8 mouse cellular contexts compared by ENCODE assay signal in the genomic region with DNA sequence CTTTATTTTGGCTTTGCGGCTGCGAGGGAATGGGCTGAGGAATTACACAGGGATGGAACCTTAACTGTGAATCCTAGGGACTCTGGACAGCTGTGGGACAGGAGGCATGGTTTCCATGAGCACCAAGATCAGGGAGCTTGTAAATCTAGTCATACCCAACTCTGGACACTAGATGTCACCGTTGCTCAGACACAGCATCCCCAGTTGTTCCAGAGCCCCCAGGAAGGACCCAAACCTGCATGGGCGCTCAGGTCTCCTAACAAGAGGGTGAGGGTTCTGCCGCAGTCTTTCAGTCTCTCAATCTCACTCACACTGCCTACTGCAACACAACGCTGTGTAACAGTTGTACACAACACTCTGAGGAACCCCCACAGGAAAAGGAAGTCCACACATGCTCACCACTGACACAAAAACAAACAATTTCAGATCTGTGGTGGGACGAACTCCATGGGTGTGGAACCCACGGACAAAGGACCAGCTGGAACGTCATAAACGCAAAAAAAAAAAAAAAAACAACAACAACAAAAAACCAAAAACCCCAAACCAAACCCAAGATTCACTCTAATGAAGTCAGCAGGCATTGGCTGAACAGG. TPM values are rescaled to one million over a fixed set of nuclear protein-coding genes. Genes with fewer than 3 reads are reported as not detected.
DNase-seq lines count a peak whose midpoint lies in the region; ATAC-seq and TF ChIP-seq lines count a peak whose summit lies in the region.

No protein-coding gene starts in this region.

- 51% methylated on average over 10 of the region's 10 CpGs for WGBS in embryonic facial prominence, embryonic 11.5 days
- WGBS in intestine, embryonic 16.5 days, result 47% methylated on average over 10 of the region's 10 CpGs

- in situ Hi-C loops in CH12.LX (cut with MboI; ENCODE audit: low pct_ligation_motif_present, low pct_unique_long_range_greater_than_20kb, low sequenced_read_pairs), result loop anchor here (25.0 kb wide), 1 partner anchor 359 kb away; a partner anchor contains a TSS

- H3K36me3 ChIP-seq in CH12.LX (replicated peaks in 1 of 2; ENCODE audit: control insufficient read depth in 1 of 2, insufficient read depth in 1 of 2, low read length in 1 of 2), result peaks cover 14 to 69% of the 10 kb centered on the region in 2 experiments
- H3K36me3 ChIP-seq in embryonic facial prominence, embryonic 11.5 days (replicated peaks; ENCODE audit: control insufficient read depth, insufficient read depth, low read depth, low read length), result no peaks in the 10 kb centered on the region; the same call in 1 of the 2 replicates
- peaks cover 8% of the 10 kb centered on the region for H3K36me3 ChIP-seq in intestine, embryonic 16.5 days (ENCODE audit: control insufficient read depth, insufficient read depth, low read length)
- peaks cover 74% of the 10 kb centered on the region for H3K36me3 ChIP-seq in megakaryocyte, embryonic 14.5 days (replicated peaks; ENCODE audit: low read length)

- dilution Hi-C loops in CH12.LX (cut with MboI; ENCODE audit: extremely low pct_ligation_motif_present, extremely low pct_unique_long_range_greater_than_20kb, low sequenced_read_pairs), result no loop called here

- H3K9me3 ChIP-seq in CH12.LX (replicated peaks; ENCODE audit: low read length), result peaks cover 4% of the 10 kb centered on the region
- no peaks in the 10 kb centered on the region for H3K9me3 ChIP-seq in embryonic facial prominence, embryonic 11.5 days (replicated peaks; ENCODE audit: control insufficient read depth, low read length)
- no peaks in the 10 kb centered on the region for H3K9me3 ChIP-seq in intestine, embryonic 16.5 days (ENCODE audit: control insufficient read depth, low read length)
- H3K9me3 ChIP-seq in megakaryocyte, embryonic 14.5 days, result peaks cover 9% of the 10 kb centered on the region

- no peak for TF ChIP-seq EP300 in CH12.LX (IDR thresholded peaks at IDR 0.05; ENCODE audit: low read length)

- H3K9ac ChIP-seq in CH12.LX (ENCODE audit: insufficient read depth, low read depth), result no peak overlapping the region
- H3K9ac ChIP-seq in embryonic facial prominence, embryonic 11.5 days (replicated peaks; ENCODE audit: low read length), result no peak overlapping the region
- H3K9ac ChIP-seq in intestine, embryonic 16.5 days (ENCODE audit: low read depth, low read length), result no peak overlapping the region

- H3K4me3 ChIP-seq in CH12.LX (replicated peaks in 1 of 3; ENCODE audit: low read depth in 2 of 3, low read length in 2 of 3, poor library complexity in 1 of 3), result no peak overlapping the region
- H3K4me3 ChIP-seq in embryonic facial prominence, embryonic 11.5 days (ENCODE audit: low read depth, low read length), result no peak overlapping the region
- H3K4me3 ChIP-seq in intestine, embryonic 16.5 days (ENCODE audit: low read length), result no peak overlapping the region
- H3K4me3 ChIP-seq in megakaryocyte, embryonic 14.5 days (replicated peaks), result peak overlapping the region; percentile 46

- peaks cover 0 to 3% of the 10 kb centered on the region in 2 experiments; a peak in 1 of 4 replicates for H3K4me1 ChIP-seq in CH12.LX (ENCODE audit: control insufficient read depth in 1 of 2, insufficient read depth in 2 of 2)
- H3K4me1 ChIP-seq in embryonic facial prominence, embryonic 11.5 days (ENCODE audit: control insufficient read depth, insufficient read depth, low read length), result no peaks in the 10 kb centered on the region
- no peaks in the 10 kb centered on the region for H3K4me1 ChIP-seq in intestine, embryonic 16.5 days (ENCODE audit: control insufficient read depth, insufficient read depth, low read length)
- H3K4me1 ChIP-seq in megakaryocyte, embryonic 14.5 days, result peaks cover 26% of the 10 kb centered on the region

- no peaks in the 10 kb centered on the region for H3K27me3 ChIP-seq in CH12.LX (replicated peaks)
- H3K27me3 ChIP-seq in embryonic facial prominence, embryonic 11.5 days (ENCODE audit: control insufficient read depth, insufficient read depth, low read length), result no peaks in the 10 kb centered on the region
- H3K27me3 ChIP-seq in intestine, embryonic 16.5 days (replicated peaks; ENCODE audit: control insufficient read depth, insufficient read depth, low read length), result no peaks in the 10 kb centered on the region
- H3K27me3 ChIP-seq in megakaryocyte, embryonic 14.5 days (replicated peaks), result peaks cover 4% of the 10 kb centered on the region

- no peak for DNase-seq in cerebellum, adult 11 months
- peak; percentile 59 for DNase-seq in CH12.LX (ENCODE audit: extremely low read depth)
- DNase-seq in embryonic facial prominence, embryonic 11.5 days (ENCODE audit: low spot score), result peak; percentile 65
- peak; percentile 57 for DNase-seq in thymus, postnatal 0 days (ENCODE audit: low spot score)
- DNase-seq in left cerebral cortex, postnatal 36 days (ENCODE audit: low spot score in 2 of 2), result no peak

- 0 out of 2 replicates have a peak, but pooled peaks have one; percentile 10 for ATAC-seq in cerebellum, adult (ENCODE audit: insufficient number of reproducible peaks, low FRiP score, low TSS enrichment)
- ATAC-seq in embryonic facial prominence, embryonic 11.5 days (replicated peaks; ENCODE audit: insufficient number of reproducible peaks, low FRiP score, low TSS enrichment, low read depth), result no peak
- peak; percentile 33; the same call in 1 of the 2 replicates for ATAC-seq in intestine, embryonic 16.5 days

- no peak for TF ChIP-seq POLR2A in CH12.LX (IDR thresholded peaks at IDR 0.05; ENCODE audit: low read depth, low read length)

- no peak overlapping the region for H3K27ac ChIP-seq in CH12.LX (ENCODE audit: insufficient read depth, low read depth)
- no peak overlapping the region for H3K27ac ChIP-seq in embryonic facial prominence, embryonic 11.5 days (replicated peaks; ENCODE audit: low read depth, low read length)
- no peak overlapping the region for H3K27ac ChIP-seq in intestine, embryonic 16.5 days (ENCODE audit: low read length)

- TF ChIP-seq RAD21 in CH12.LX (IDR thresholded peaks at IDR 0.05; ENCODE audit: low read depth, low read length), result peak; percentile 81

- no peaks in the 10 kb centered on the region for H3K79me2 ChIP-seq in CH12.LX (replicated peaks; ENCODE audit: control insufficient read depth, extremely low read depth, insufficient read depth, poor library complexity, severe bottlenecking)

- peak; percentile 64 to 82 for TF ChIP-seq CTCF in CH12.LX (conservative IDR thresholded peaks at IDR 0.05 in 1 of 2, IDR thresholded peaks at IDR 0.05 in 1 of 2; ENCODE audit: low read depth in 2 of 2, low read length in 2 of 2)

- H3K4me2 ChIP-seq in CH12.LX (ENCODE audit: insufficient read depth, low read depth, poor library complexity, severe bottlenecking), result no peak overlapping the region
- H3K4me2 ChIP-seq in embryonic facial prominence, embryonic 11.5 days (ENCODE audit: low read depth, low read length), result no peak overlapping the region
- no peak overlapping the region for H3K4me2 ChIP-seq in intestine, embryonic 16.5 days (ENCODE audit: low read depth, low read length)

- intact Hi-C loops in left cerebral cortex, postnatal 36 days (cut with DNase I), result loop anchor here (1.0 to 5.0 kb wide), 2 partner anchors 31 to 141 kb away; no protein-coding TSS in a partner anchor

TF ChIP-seq in CH12.LX, 34 proteins besides CTCF, POLR2A, EP300 and RAD21 (continues in another document):
- no peak for TF ChIP-seq MAFK (IDR thresholded peaks at IDR 0.05; ENCODE audit: insufficient replicate concordance, low read length)

RNA-seq across cellular contexts. Expression of a gene that starts 7.4 kb away (rescaled TPM):
- total RNA-seq in CH12.LX (2012; rRNA removed) (0.25 and 0.34 TPM in 2 replicates), CH12.LX (2014; rRNA removed) (not detected in 2 replicates)
- 0.11 TPM in 1 of 2 replicates, not detected in the other for polyA plus RNA-seq in CH12.LX (2012; ENCODE audit: insufficient read length, low read depth)
- 0.18 and 1.3 TPM in 2 replicates for polyA plus RNA-seq in embryonic facial prominence, embryonic 11.5 days (2014; fragmentation: Nextera tagmentation; extraction: Ambion mirVana)
- 0.66 and 0.81 TPM in 2 replicates for polyA plus RNA-seq in intestine, embryonic 16.5 days (2015; fragmentation: Nextera tagmentation; extraction: Ambion mirVana)
- 0.34 TPM in 1 of 2 replicates, not detected in the other for polyA plus RNA-seq in megakaryocyte, embryonic 14.5 days (2012; ENCODE audit: insufficient read depth, low replicate concordance)
- polyA plus RNA-seq in thymus, postnatal 0 days (2015; fragmentation: Nextera tagmentation; extraction: Ambion mirVana), result 0.24 and 0.29 TPM in 2 replicates
- 1 to 10 TPM; 5.5 to 5.9 TPM for total RNA-seq in left cerebral cortex, postnatal 36 days (2021)

RNA-seq across cellular contexts. Expression of a gene that starts 11.5 kb away (rescaled TPM):
- total RNA-seq in CH12.LX (2012; rRNA removed) (118 and 132 TPM in 2 replicates), CH12.LX (2014; rRNA removed) (90.6 and 93.2 TPM in 2 replicates)
- 75.4 and 79.3 TPM in 2 replicates for polyA plus RNA-seq in CH12.LX (2012; ENCODE audit: insufficient read length, low read depth)
- polyA plus RNA-seq in embryonic facial prominence, embryonic 11.5 days (2014; fragmentation: Nextera tagmentation; extraction: Ambion mirVana), result 135 and 136 TPM in 2 replicates
- polyA plus RNA-seq in intestine, embryonic 16.5 days (2015; fragmentation: Nextera tagmentation; extraction: Ambion mirVana), result 149 and 162 TPM in 2 replicates
- 42.4 and 57.7 TPM in 2 replicates for polyA plus RNA-seq in megakaryocyte, embryonic 14.5 days (2012; ENCODE audit: insufficient read depth, low replicate concordance)
- 142 and 156 TPM in 2 replicates for polyA plus RNA-seq in thymus, postnatal 0 days (2015; fragmentation: Nextera tagmentation; extraction: Ambion mirVana)
- 10 to 100 TPM; 85.6 to 87.3 TPM for total RNA-seq in left cerebral cortex, postnatal 36 days (2021)

RNA-seq across cellular contexts. Expression of a gene that starts 51.5 kb away (rescaled TPM):
- 2.9 and 4.5 TPM in 2 replicates for total RNA-seq in CH12.LX (2012; rRNA removed)
- 9.8 TPM in 2 replicates for total RNA-seq in CH12.LX (2014; rRNA removed)
- 13.0 and 13.9 TPM in 2 replicates for polyA plus RNA-seq in CH12.LX (2012; ENCODE audit: insufficient read length, low read depth)
- 0.10 and 0.31 TPM in 2 replicates for polyA plus RNA-seq in embryonic facial prominence, embryonic 11.5 days (2014; fragmentation: Nextera tagmentation; extraction: Ambion mirVana)
- polyA plus RNA-seq in intestine, embryonic 16.5 days (2015; fragmentation: Nextera tagmentation; extraction: Ambion mirVana), result 0.62 and 0.98 TPM in 2 replicates
- 1.5 TPM in 1 of 2 replicates, not detected in the other for polyA plus RNA-seq in megakaryocyte, embryonic 14.5 days (2012; ENCODE audit: insufficient read depth, low replicate concordance)
- 0.26 and 0.31 TPM in 2 replicates for polyA plus RNA-seq in thymus, postnatal 0 days (2015; fragmentation: Nextera tagmentation; extraction: Ambion mirVana)
- total RNA-seq in left cerebral cortex, postnatal 36 days (2021), result 1 to 10 TPM; 7.3 to 8.4 TPM

RNA-seq across cellular contexts. Expression of a gene that starts 54.3 kb away (rescaled TPM):
- total RNA-seq in CH12.LX (2012; rRNA removed) (not detected in 2 replicates), CH12.LX (2014; rRNA removed) (not detected in 2 replicates)
- polyA plus RNA-seq in CH12.LX (2012; ENCODE audit: insufficient read length, low read depth), result not detected in 2 replicates
- polyA plus RNA-seq in embryonic facial prominence, embryonic 11.5 days (2014; fragmentation: Nextera tagmentation; extraction: Ambion mirVana), result not detected in 2 replicates
- 1.2 and 2.1 TPM in 2 replicates for polyA plus RNA-seq in intestine, embryonic 16.5 days (2015; fragmentation: Nextera tagmentation; extraction: Ambion mirVana)
- polyA plus RNA-seq in megakaryocyte, embryonic 14.5 days (2012; ENCODE audit: insufficient read depth, low replicate concordance), result not detected in 2 replicates
- polyA plus RNA-seq in thymus, postnatal 0 days (2015; fragmentation: Nextera tagmentation; extraction: Ambion mirVana), result 0.40 and 0.51 TPM in 2 replicates
- 10 to 100 TPM; 17.2 to 22.2 TPM for total RNA-seq in left cerebral cortex, postnatal 36 days (2021)

Comparison
In these comparisons a context has a peak if more than half of its experiments do, and no peak if none do; other contexts are left out.
1. DNase-seq: peak in CH12.LX (single experiment), embryonic facial prominence, embryonic 11.5 days (single experiment) and thymus, postnatal 0 days (single experiment); none in cerebellum, adult 11 months (single experiment) and left cerebral cortex, postnatal 36 days (0 of 2).